Mouse (Mus musculus) forebrain, postnatal 0 days (tissue): Measurements from ENCODE around the gene Minar1. TPM values are rescaled to one million over a fixed set of nuclear protein-coding genes. Genes with fewer than 3 reads are reported as not detected.
A peak's percentile ranks its signal among the peaks of the same experiment; 100 is the strongest.

Source experiments
- ATAC-seq: fragments of 200-750 bp; cut with Nextera tagmentation; 2 replicates; pipeline ENCODE4 v1.8.0; 2017; ENCODE audit warnings: mild to moderate bottlenecking, moderate library complexity
- DNase-seq: peaks from one replicate; pipeline ENCODE4 v3.0.0-alpha.2; 2015
- H3K27ac ChIP-seq: fragments of 300-500 bp; sonication (generic); 2 replicates; pipeline ENCODE4 v1.5.1; 2014; ENCODE audit warnings: low read depth, mild to moderate bottlenecking, antibody characterized with exemption, low read length, moderate library complexity, mixed read lengths
- H3K27me3 ChIP-seq: fragments of 300-500 bp; sonication (generic); 2 replicates; pipeline ENCODE4 v1.6.1; 2014; ENCODE audit warnings: mild to moderate bottlenecking, low read length, mixed read lengths; ENCODE audit not compliant: insufficient read depth
- H3K36me3 ChIP-seq: fragments of 300-500 bp; sonication (generic); 2 replicates; pipeline ENCODE4 v1.6.1; 2014; ENCODE audit warnings: mild to moderate bottlenecking, moderate library complexity; ENCODE audit not compliant: insufficient read depth
- H3K4me1 ChIP-seq: fragments of 300-500 bp; sonication (generic); 2 replicates; pipeline ENCODE4 v1.6.1; 2014; ENCODE audit warnings: antibody characterized with exemption; ENCODE audit not compliant: insufficient read depth
- H3K4me2 ChIP-seq: fragments of 300-500 bp; sonication (generic); 2 replicates; pipeline ENCODE4 v1.6.1; 2014; ENCODE audit warnings: low read depth, mild to moderate bottlenecking, moderate library complexity
- H3K4me3 ChIP-seq: fragments of 300-500 bp; sonication (generic); 2 replicates; pipeline ENCODE4 v1.5.1; 2014; ENCODE audit warnings: low read depth, low read length, mixed read lengths
- H3K9ac ChIP-seq: fragments of 300-500 bp; sonication (generic); 2 replicates; pipeline ENCODE4 v1.6.1; 2014; ENCODE audit warnings: mild to moderate bottlenecking
- H3K9me3 ChIP-seq: fragments of 300-500 bp; sonication (generic); 2 replicates; pipeline ENCODE4 v1.6.1; 2016; ENCODE audit warnings: low read length
- CTCF ChIP-seq: sonication (generic); IDR thresholded peaks from 2 replicates; pipeline ENCODE4 v1.5.1; 2016; ENCODE audit warnings: antibody characterized with exemption, control low read depth, low read depth
- WGBS: fragments of 180-500 bp; shearing (Covaris S2); extraction: QIAGEN DNeasy Blood & Tissue Kit; methylation state at CpG from one replicate; pipeline ENCODE4 v1.1.7; 2014; 5-methylcytosine and 5-hydroxymethylcytosine counted together
- polyA plus RNA-seq: library from polyadenylated mRNA; unstranded; fragments of >200 nt; fragmentation: Nextera tagmentation; extraction: Ambion mirVana; gene quantifications from 2 replicates; pipeline ENCODE4 v1.2.1, GENCODE M21; 2015
- total RNA-seq: library from RNA; depleted of rRNA; stranded (reverse); fragments of >200 nt; gene quantifications from 2 replicates; pipeline ENCODE4 v1.2.3, GENCODE M21; 2014; rRNA removed

Gene Minar1
- total RNA-seq (9.2 and 10.1 TPM in 2 replicates), polyA plus RNA-seq (1.6 and 2.7 TPM in 2 replicates)

DNA sequence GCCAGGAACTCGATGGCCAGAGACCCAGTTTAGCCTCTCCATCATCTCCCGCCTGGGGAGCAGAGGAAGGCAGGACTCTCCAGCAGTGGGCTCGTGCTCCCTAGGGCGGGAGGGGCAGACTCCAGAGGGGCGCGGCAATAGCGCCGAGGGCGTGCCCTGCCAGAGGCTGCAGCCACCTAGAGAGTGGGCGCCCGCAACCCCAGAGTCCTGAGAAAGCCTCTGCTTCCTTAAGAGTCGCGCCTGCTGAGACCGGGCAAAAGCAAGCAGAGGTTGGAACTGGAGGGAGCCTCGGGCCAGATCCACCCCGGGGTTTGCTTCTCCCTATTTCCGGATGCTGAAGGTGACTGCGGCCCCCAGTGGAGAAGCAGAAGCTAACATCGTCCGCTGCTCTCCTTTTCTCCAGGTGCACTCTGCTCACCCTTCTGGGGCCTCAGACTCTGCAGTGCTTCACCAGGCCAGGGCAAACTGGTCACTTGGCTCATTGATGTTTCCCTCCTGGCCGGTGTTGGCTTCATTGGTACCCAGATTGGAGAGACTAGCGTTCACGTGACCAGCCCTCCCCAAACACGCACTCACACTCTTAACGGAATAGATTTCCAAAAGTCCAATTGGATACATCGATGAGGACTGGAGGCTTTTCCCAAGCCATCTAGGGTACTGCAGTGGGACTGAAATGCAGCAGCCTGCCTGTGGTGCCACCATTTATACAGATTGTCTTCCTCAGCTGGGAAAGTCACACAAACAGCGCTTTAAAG is at the start of gene Minar1:
Gene Minar1, minus strand, starts transcription at position 120 of the 755 bp plus-strand sequence.
- ATAC-seq (peak; percentile 82), DNase-seq (peak; percentile 67)
- Histone ChIP-seq H3K9ac (peak within 1 kb of the TSS; percentile 52), H3K4me2 (peak within 1 kb of the TSS; percentile 95), H3K4me1 (no peaks in the 10 kb centered on the region), H3K36me3 (no peaks in the 10 kb centered on the region), H3K4me3 (peak within 1 kb of the TSS; percentile 50), H3K9me3 (no peaks in the 10 kb centered on the region), H3K27me3 (no peaks in the 10 kb centered on the region; the same call in none of the 2 replicates), H3K27ac (no peak within 1 kb of the TSS)
- 2% methylated on average over 27 of the region's 27 CpGs for WGBS
- peak; percentile 69 for TF ChIP-seq CTCF

DNA sequence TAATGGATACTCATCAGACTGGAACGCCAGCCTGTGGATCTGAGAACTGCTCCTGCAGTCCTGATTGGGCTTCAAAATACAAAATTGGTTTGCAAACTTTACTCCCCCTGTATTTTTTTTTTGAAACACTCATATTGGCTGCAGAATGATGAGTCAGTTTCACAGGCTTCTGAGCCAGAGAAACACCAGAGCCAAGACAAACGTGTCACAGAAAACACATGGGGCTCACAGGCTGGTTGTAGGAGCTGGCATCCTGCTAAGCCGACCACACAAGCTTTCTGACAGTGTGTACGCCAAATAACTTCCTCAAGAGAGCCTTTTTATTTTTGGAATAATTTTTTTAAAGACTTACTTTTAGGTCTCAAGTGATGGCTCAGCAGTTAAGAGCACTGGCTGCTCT is 47.0 kb upstream of the Minar1 start:
- Histone ChIP-seq H3K27me3 (no peaks in the 10 kb centered on the region), H3K4me2 (no peak overlapping the region), H3K36me3 (no peaks in the 10 kb centered on the region), H3K4me1 (no peaks in the 10 kb centered on the region), H3K27ac (no peak overlapping the region), H3K4me3 (no peak overlapping the region), H3K9ac (no peak overlapping the region), H3K9me3 (no peaks in the 10 kb centered on the region)
- peak; percentile 74 for DNase-seq
- peak; percentile 88 for ATAC-seq
- WGBS = 64% methylated on average over 4 of the region's 4 CpGs
- no peak for TF ChIP-seq CTCF

DNA sequence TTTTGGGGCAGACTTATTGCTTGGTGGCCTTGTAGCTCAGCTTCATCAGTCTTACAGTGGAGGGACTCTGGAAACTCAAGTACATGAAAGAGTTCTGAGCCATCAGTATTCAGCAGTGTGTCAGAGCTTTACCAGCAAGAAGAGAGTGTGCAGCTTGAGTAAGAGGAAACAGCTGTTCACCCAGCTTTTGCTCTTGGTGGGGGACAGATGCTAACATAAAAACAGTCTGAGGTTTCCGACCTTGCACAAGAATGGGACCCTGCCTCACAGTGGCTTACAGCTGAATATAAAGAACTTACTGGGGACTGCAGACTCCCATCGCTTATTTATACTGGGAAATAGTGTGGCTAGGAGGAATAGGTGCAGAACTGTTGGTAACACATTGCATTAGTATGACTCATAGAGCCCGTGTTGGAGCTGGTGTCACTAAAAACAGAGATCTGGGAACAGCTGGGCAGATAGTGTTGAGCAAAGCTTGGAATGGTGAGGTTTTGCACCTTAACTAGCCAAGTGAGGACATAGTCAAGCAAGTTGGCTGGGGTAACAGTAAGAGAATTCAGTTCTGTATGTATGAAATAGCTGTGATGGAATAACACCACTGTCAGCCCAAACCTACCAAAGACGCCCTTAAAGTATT is 44.5 kb upstream of the Minar1 start:
- H3K4me1 ChIP-seq = no peaks in the 10 kb centered on the region
- ATAC-seq (peak; percentile 36; the same call in 1 of the 2 replicates), DNase-seq (no peak)
- H3K27ac ChIP-seq = no peak overlapping the region
- no peak overlapping the region for H3K9ac ChIP-seq
- no peak overlapping the region for H3K4me3 ChIP-seq
- TF ChIP-seq CTCF = no peak
- H3K4me2 ChIP-seq = no peak overlapping the region
- no peaks in the 10 kb centered on the region for H3K9me3 ChIP-seq
- H3K36me3 ChIP-seq = no peaks in the 10 kb centered on the region
- WGBS = 81% methylated on average over 4 of the region's 4 CpGs
- H3K27me3 ChIP-seq = no peaks in the 10 kb centered on the region

DNA sequence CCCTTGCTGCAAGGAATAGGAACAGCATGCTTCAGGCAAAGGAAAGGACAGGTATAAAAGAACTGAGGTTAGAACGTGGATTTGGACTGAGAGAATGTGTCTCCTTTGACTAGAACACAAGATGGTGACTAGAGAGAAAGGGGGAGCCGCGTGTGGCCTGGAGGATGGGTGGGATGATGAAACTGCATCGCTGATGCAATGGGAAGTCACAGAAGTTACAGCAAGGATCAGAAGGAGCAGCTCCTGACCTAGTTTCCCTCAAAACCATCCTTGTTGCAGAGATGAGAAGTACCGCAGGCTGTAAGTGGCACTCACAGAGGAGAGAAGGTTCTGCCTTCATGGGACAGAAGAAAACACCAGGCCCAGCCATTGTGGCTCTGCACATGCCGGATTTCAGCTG is 28.0 kb upstream of the Minar1 start:
- WGBS = 75% methylated on average over 6 of the region's 6 CpGs
- Histone ChIP-seq H3K4me2 (no peak overlapping the region), H3K27me3 (no peaks in the 10 kb centered on the region), H3K4me3 (no peak overlapping the region), H3K36me3 (no peaks in the 10 kb centered on the region), H3K9ac (no peak overlapping the region), H3K4me1 (no peaks in the 10 kb centered on the region), H3K9me3 (no peaks in the 10 kb centered on the region), H3K27ac (no peak overlapping the region)
- ATAC-seq = no peak
- DNase-seq = no peak
- no peak for TF ChIP-seq CTCF

DNA sequence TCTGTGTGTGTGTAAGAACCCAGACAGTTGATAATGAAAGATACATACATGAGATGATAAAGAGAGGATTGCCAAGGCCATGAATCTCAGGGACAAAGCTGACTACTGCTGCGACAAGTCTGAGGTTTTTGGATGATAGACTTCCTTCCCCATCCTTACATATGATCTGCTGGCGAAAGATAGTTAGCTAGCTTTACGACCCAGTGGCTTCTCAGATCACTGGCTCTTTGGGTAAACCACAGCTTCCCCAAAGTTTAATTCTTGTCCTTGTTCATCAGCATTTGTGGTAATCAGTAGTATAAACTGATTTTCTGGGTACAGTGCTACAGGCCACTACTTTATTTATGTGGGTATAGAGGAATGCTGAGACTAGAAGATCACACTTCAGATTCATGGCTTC is 14.5 kb upstream of the Minar1 start:
- Histone ChIP-seq H3K9me3 (no peaks in the 10 kb centered on the region), H3K9ac (no peak overlapping the region), H3K27ac (no peak overlapping the region), H3K36me3 (no peaks in the 10 kb centered on the region), H3K27me3 (no peaks in the 10 kb centered on the region), H3K4me2 (no peak overlapping the region), H3K4me3 (no peak overlapping the region), H3K4me1 (no peaks in the 10 kb centered on the region)
- 89% methylated on average over 3 of the region's 3 CpGs for WGBS
- DNase-seq (no peak), ATAC-seq (no peak)
- TF ChIP-seq CTCF = no peak

DNA sequence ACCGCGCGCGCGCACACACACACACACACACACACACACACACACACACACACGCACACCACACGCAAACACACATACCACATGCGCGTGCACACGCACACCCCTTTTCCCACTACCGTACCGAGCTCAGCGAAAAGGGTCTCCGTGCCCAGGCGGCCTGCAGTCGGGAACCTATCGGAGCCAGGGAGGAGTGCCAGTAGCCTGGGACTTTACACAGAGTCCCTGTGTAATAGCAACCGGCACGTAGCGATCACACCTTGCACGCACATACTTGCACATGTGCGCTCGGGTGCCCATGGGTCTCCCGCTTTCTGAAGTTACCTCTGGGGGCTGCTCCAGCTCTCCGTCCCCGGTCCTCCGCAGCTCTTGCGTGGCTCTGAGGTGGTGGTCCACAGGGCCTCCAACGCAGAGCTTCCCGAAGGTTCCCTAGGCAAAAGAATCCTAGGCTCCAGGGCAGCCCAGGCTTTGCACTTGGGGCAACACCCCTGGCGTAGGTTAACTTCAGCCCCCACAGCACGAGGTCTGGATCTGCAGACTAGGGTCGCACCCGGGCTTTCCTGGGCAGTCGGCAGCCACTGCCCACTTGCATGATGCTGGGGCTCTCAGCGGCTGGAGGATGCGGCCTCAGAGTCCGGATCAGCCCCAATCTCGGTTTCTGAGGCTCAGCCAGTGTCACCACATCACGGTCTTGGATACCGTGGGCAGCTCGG is 474 bp downstream of the Minar1 start:
- no peaks in the 10 kb centered on the region for H3K9me3 ChIP-seq
- no peak overlapping the region for H3K27ac ChIP-seq
- no peaks in the 10 kb centered on the region; the same call in none of the 2 replicates for H3K27me3 ChIP-seq
- peak overlapping the region; percentile 50 for H3K4me3 ChIP-seq
- peak overlapping the region; percentile 52 for H3K9ac ChIP-seq
- peak overlapping the region; percentile 95 for H3K4me2 ChIP-seq
- WGBS = 3% methylated on average over 42 of the region's 42 CpGs
- no peak for TF ChIP-seq CTCF
- H3K4me1 ChIP-seq = no peaks in the 10 kb centered on the region
- ATAC-seq = peak; percentile 55
- no peaks in the 10 kb centered on the region for H3K36me3 ChIP-seq
- DNase-seq = peak; percentile 44
